Mouse (Mus musculus): ENCODE measurements around the gene Tgfb3. TPM values are rescaled to one million over a fixed set of nuclear protein-coding genes. Genes with fewer than 3 reads are reported as not detected.
A peak's percentile ranks its signal among the peaks of the same experiment; 100 is the strongest.

Gene Tgfb3
- polyA plus RNA-seq, 1 experiment from 2014 or later = 20.3 TPM

- DNase-seq (ENCODE audit: low spot score) (peak; percentile 32), ATAC-seq (ENCODE audit: insufficient number of reproducible peaks, low FRiP score, low TSS enrichment, low read depth) (no peak)
Measured at GRCm38 (mm10) chr12:86091601-86092132, 12.8 kb upstream of the Tgfb3 start.

DNA sequence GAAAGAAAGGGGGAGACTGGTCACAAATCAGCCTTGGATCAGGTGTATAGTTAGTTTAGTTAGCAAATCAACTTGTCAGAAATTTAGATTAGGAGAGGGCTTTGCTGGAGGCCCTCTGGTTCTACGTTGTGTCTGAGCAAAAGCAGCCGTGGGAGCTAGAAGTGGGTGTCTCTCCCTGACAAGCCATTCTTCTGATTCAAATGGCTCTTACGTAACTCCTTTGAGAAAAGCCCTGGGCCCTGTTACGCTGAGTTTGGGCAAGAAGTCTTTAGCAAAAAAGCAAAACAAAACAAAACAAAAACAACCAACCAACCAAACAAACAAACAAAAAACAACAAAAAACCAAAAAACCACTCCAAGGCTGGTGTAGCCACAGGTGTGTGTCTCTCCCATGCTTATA is 11.9 kb upstream of the Tgfb3 start:
- Histone ChIP-seq H3K9ac (ENCODE audit: low read length) (no peak overlapping the region), H3K4me2 (ENCODE audit: low read depth, severe bottlenecking) (no peak overlapping the region), H3K9me3 (ENCODE audit: control insufficient read depth, low read length) (no peaks in the 10 kb centered on the region), H3K36me3 (ENCODE audit: control insufficient read depth, insufficient read depth, low read length) (no peaks in the 10 kb centered on the region), H3K27me3 (ENCODE audit: control insufficient read depth, insufficient read depth, low read length) (no peaks in the 10 kb centered on the region), H3K27ac (replicated peaks; ENCODE audit: low read depth, low read length) (no peak overlapping the region), H3K4me1 (ENCODE audit: control insufficient read depth, insufficient read depth, low read length) (peaks cover 11% of the 10 kb centered on the region), H3K4me3 (ENCODE audit: low read depth, low read length) (no peak overlapping the region)
- no peak for ATAC-seq (ENCODE audit: insufficient number of reproducible peaks, low FRiP score, low TSS enrichment, low read depth)
- 78% methylated on average over 4 of the region's 4 CpGs for WGBS
- DNase-seq (ENCODE audit: low spot score) = no peak

More at GRCm38 (mm10) chr12:86091601-86092132, 12.8 kb upstream of the Tgfb3 start:
- no peak overlapping the region for H3K4me3 ChIP-seq (ENCODE audit: low read depth, low read length)
- no peak overlapping the region for H3K9ac ChIP-seq (ENCODE audit: low read length)
- no peaks in the 10 kb centered on the region for H3K9me3 ChIP-seq (ENCODE audit: control insufficient read depth, low read length)
- no peak overlapping the region for H3K27ac ChIP-seq (replicated peaks; ENCODE audit: low read depth, low read length)
- no peaks in the 10 kb centered on the region for H3K27me3 ChIP-seq (ENCODE audit: control insufficient read depth, insufficient read depth, low read length)
- peaks cover 11% of the 10 kb centered on the region for H3K4me1 ChIP-seq (ENCODE audit: control insufficient read depth, insufficient read depth, low read length)
- H3K36me3 ChIP-seq (ENCODE audit: control insufficient read depth, insufficient read depth, low read length) = no peaks in the 10 kb centered on the region
- H3K4me2 ChIP-seq (ENCODE audit: low read depth, severe bottlenecking) = no peak overlapping the region
- WGBS = 46% methylated on average over 18 of the region's 18 CpGs

DNA sequence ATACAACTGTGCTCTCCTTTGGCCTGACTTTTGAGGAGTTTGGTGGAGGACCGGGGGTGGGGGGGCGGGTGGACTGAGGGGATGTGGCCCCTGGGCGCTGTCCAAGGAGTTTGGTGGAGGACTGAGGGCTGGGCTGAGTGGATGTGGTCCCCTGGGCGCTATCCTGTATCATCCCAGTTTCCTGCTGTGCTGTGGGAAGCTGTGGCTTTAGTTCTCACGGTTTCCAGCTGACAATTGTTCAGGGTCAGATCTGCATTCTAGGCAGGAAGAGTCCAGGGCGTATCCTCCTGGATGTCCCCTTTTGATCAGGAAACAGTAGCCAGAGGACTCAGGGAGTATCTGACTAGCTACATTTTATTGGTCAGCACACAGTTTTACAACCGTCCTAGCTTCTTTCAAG is 9.2 kb upstream of the Tgfb3 start:
- no peaks in the 10 kb centered on the region for H3K9me3 ChIP-seq (ENCODE audit: control insufficient read depth, low read length)
- H3K4me2 ChIP-seq (ENCODE audit: low read depth, severe bottlenecking) = no peak overlapping the region
- no peaks in the 10 kb centered on the region for H3K36me3 ChIP-seq (ENCODE audit: control insufficient read depth, insufficient read depth, low read length)
- ATAC-seq (ENCODE audit: insufficient number of reproducible peaks, low FRiP score, low TSS enrichment, low read depth) (no peak), DNase-seq (ENCODE audit: low spot score) (no peak)
- H3K27ac ChIP-seq (replicated peaks; ENCODE audit: low read depth, low read length) = no peak overlapping the region
- H3K9ac ChIP-seq (ENCODE audit: low read length) = no peak overlapping the region
- no peaks in the 10 kb centered on the region for H3K27me3 ChIP-seq (ENCODE audit: control insufficient read depth, insufficient read depth, low read length)
- no peak overlapping the region for H3K4me3 ChIP-seq (ENCODE audit: low read depth, low read length)
- WGBS = 78% methylated on average over 7 of the region's 7 CpGs
- H3K4me1 ChIP-seq (ENCODE audit: control insufficient read depth, insufficient read depth, low read length) = peaks cover 14% of the 10 kb centered on the region

DNA sequence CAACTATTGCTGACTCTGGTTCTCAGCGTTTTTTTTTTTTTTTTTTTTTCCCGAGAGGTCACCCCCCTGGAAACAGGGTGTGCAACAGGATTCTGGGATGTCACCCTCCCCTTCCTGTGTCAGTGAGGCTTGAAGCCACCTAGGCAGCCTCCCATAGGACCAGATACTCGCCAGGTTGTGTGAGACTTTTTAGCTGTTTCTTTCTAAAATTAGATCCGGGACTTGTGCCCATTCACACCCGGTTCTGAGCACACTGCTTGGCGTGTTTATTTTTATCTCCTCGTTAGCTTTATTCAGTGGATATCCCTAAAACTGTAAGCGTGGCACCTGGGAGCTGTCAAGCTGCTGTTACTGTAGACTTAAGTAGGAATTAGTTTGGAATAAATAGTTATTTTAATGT is 7.7 kb upstream of the Tgfb3 start:
- Histone ChIP-seq H3K27ac (replicated peaks; ENCODE audit: low read depth, low read length) (no peak overlapping the region), H3K4me1 (ENCODE audit: control insufficient read depth, insufficient read depth, low read length) (peaks cover 11% of the 10 kb centered on the region; the same call in 1 of the 2 replicates), H3K27me3 (ENCODE audit: control insufficient read depth, insufficient read depth, low read length) (no peaks in the 10 kb centered on the region), H3K4me2 (ENCODE audit: low read depth, severe bottlenecking) (no peak overlapping the region), H3K36me3 (ENCODE audit: control insufficient read depth, insufficient read depth, low read length) (no peaks in the 10 kb centered on the region), H3K4me3 (ENCODE audit: low read depth, low read length) (no peak overlapping the region), H3K9me3 (ENCODE audit: control insufficient read depth, low read length) (no peaks in the 10 kb centered on the region), H3K9ac (ENCODE audit: low read length) (no peak overlapping the region)
- no peak for ATAC-seq (ENCODE audit: insufficient number of reproducible peaks, low FRiP score, low TSS enrichment, low read depth)
- DNase-seq (ENCODE audit: low spot score) = no peak
- 78% methylated on average over 8 of the region's 8 CpGs for WGBS

GRCm38 (mm10) chr12:86085873-86086272 is 7.0 kb upstream of the Tgfb3 start:
- Histone ChIP-seq H3K36me3 (ENCODE audit: control insufficient read depth, insufficient read depth, low read length) (no peaks in the 10 kb centered on the region), H3K4me2 (ENCODE audit: low read depth, severe bottlenecking) (no peak overlapping the region), H3K9ac (ENCODE audit: low read length) (no peak overlapping the region), H3K4me3 (ENCODE audit: low read depth, low read length) (no peak overlapping the region), H3K4me1 (ENCODE audit: control insufficient read depth, insufficient read depth, low read length) (peaks cover 5% of the 10 kb centered on the region; the same call in 1 of the 2 replicates), H3K9me3 (ENCODE audit: control insufficient read depth, low read length) (no peaks in the 10 kb centered on the region), H3K27ac (replicated peaks; ENCODE audit: low read depth, low read length) (no peak overlapping the region), H3K27me3 (ENCODE audit: control insufficient read depth, insufficient read depth, low read length) (no peaks in the 10 kb centered on the region)
- DNase-seq (ENCODE audit: low spot score) (no peak), ATAC-seq (ENCODE audit: insufficient number of reproducible peaks, low FRiP score, low TSS enrichment, low read depth) (no peak)
- WGBS = 84% methylated on average over 7 of the region's 7 CpGs

GRCm38 (mm10) chr12:86082481-86083012 is 3.7 kb upstream of the Tgfb3 start, which contains the start of gene Ift43:
Ift43 (plus strand) TSS chr12:86082541.
- H3K4me1 ChIP-seq (ENCODE audit: control insufficient read depth, insufficient read depth, low read length) = peaks cover 10% of the 10 kb centered on the region
- no peaks in the 10 kb centered on the region for H3K36me3 ChIP-seq (ENCODE audit: control insufficient read depth, insufficient read depth, low read length)
- H3K4me2 ChIP-seq (ENCODE audit: low read depth, severe bottlenecking) = peak within 1 kb of the TSS; percentile 65
- DNase-seq (ENCODE audit: low spot score) (peak; percentile 92), ATAC-seq (ENCODE audit: insufficient number of reproducible peaks, low FRiP score, low TSS enrichment, low read depth) (peak; percentile 15; the same call in 1 of the 2 replicates)
- peak within 1 kb of the TSS; percentile 68 for H3K4me3 ChIP-seq (ENCODE audit: low read depth, low read length)
- peak within 1 kb of the TSS; percentile 64 for H3K9ac ChIP-seq (ENCODE audit: low read length)
- under 1% methylated on average over 35 of the region's 35 CpGs for WGBS
- no peak within 1 kb of the TSS for H3K27ac ChIP-seq (replicated peaks; ENCODE audit: low read depth, low read length)
- no peaks in the 10 kb centered on the region for H3K27me3 ChIP-seq (ENCODE audit: control insufficient read depth, insufficient read depth, low read length)
- H3K9me3 ChIP-seq (ENCODE audit: control insufficient read depth, low read length) = no peaks in the 10 kb centered on the region

GRCm38 (mm10) chr12:86079202-86079667 is 394 bp upstream of the Tgfb3 start:
- no peaks in the 10 kb centered on the region for H3K9me3 ChIP-seq (ENCODE audit: control insufficient read depth, low read length)
- peak overlapping the region; percentile 55 for H3K4me3 ChIP-seq (ENCODE audit: low read depth, low read length)
- no peaks in the 10 kb centered on the region for H3K27me3 ChIP-seq (ENCODE audit: control insufficient read depth, insufficient read depth, low read length)
- peak overlapping the region; percentile 97 for H3K27ac ChIP-seq (replicated peaks; ENCODE audit: low read depth, low read length)
- DNase-seq (ENCODE audit: low spot score) = peak; percentile 95
- H3K4me2 ChIP-seq (ENCODE audit: low read depth, severe bottlenecking) = peak overlapping the region; percentile 85
- H3K9ac ChIP-seq (ENCODE audit: low read length) = peak overlapping the region; percentile 85
- peak; percentile 64 for ATAC-seq (ENCODE audit: insufficient number of reproducible peaks, low FRiP score, low TSS enrichment, low read depth)
- H3K36me3 ChIP-seq (ENCODE audit: control insufficient read depth, insufficient read depth, low read length) = no peaks in the 10 kb centered on the region
- H3K4me1 ChIP-seq (ENCODE audit: control insufficient read depth, insufficient read depth, low read length) = peaks cover 27% of the 10 kb centered on the region
- 1% methylated on average over 31 of the region's 31 CpGs for WGBS

DNA sequence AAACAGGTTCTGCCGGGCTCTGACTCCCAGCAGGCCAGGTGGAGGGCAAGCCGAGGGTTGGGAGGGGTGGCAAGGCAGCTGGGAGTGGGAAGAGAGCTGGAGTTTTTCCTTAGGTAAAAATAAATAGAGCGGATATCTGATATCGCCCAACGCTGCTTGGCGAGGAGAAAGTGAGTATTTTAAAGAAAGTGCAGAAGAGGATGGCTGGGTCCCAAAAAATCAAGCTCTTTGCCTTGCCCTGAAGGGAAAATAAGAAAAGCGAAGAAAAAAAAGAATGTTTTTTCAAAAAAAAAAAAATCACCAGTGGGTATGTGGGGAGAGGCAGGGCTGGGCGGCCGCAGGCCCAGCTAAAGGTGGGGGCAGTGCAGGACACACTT is 677 bp downstream of the Tgfb3 start:
- ATAC-seq (ENCODE audit: insufficient number of reproducible peaks, low FRiP score, low TSS enrichment, low read depth) (no peak), DNase-seq (ENCODE audit: low spot score) (peak; percentile 36)
- H3K36me3 ChIP-seq (ENCODE audit: control insufficient read depth, insufficient read depth, low read length) = no peaks in the 10 kb centered on the region
- no peaks in the 10 kb centered on the region for H3K9me3 ChIP-seq (ENCODE audit: control insufficient read depth, low read length)
- H3K4me2 ChIP-seq (ENCODE audit: low read depth, severe bottlenecking) = peak overlapping the region; percentile 85
- peak overlapping the region; percentile 55 for H3K4me3 ChIP-seq (ENCODE audit: low read depth, low read length)
- 13% methylated on average over 9 of the region's 9 CpGs for WGBS
- peak overlapping the region; percentile 61 for H3K9ac ChIP-seq (ENCODE audit: low read length)
- peaks cover 28% of the 10 kb centered on the region for H3K4me1 ChIP-seq (ENCODE audit: control insufficient read depth, insufficient read depth, low read length)
- H3K27me3 ChIP-seq (ENCODE audit: control insufficient read depth, insufficient read depth, low read length) = no peaks in the 10 kb centered on the region
- peak overlapping the region; percentile 97 for H3K27ac ChIP-seq (replicated peaks; ENCODE audit: low read depth, low read length)
